Mouse (Mus musculus) forebrain, postnatal 0 days (tissue): ENCODE measurements around the gene Spire2. TPM values are rescaled to one million over a fixed set of nuclear protein-coding genes. Genes with fewer than 3 reads are reported as not detected.

Experiments used
- ATAC-seq: fragments of 200-750 bp; cut with Nextera tagmentation; 2 replicates; pipeline ENCODE4 v1.8.0; 2017; ENCODE audit warnings: mild to moderate bottlenecking, moderate library complexity
- DNase-seq: peaks from one replicate; pipeline ENCODE4 v3.0.0-alpha.2; 2015
- H3K27ac ChIP-seq: fragments of 300-500 bp; sonication (generic); 2 replicates; pipeline ENCODE4 v1.5.1; 2014; ENCODE audit warnings: low read depth, mild to moderate bottlenecking, antibody characterized with exemption, low read length, moderate library complexity, mixed read lengths
- H3K27me3 ChIP-seq: fragments of 300-500 bp; sonication (generic); 2 replicates; pipeline ENCODE4 v1.6.1; 2014; ENCODE audit warnings: mild to moderate bottlenecking, low read length, mixed read lengths; ENCODE audit not compliant: insufficient read depth
- H3K36me3 ChIP-seq: fragments of 300-500 bp; sonication (generic); 2 replicates; pipeline ENCODE4 v1.6.1; 2014; ENCODE audit warnings: mild to moderate bottlenecking, moderate library complexity; ENCODE audit not compliant: insufficient read depth
- H3K4me1 ChIP-seq: fragments of 300-500 bp; sonication (generic); 2 replicates; pipeline ENCODE4 v1.6.1; 2014; ENCODE audit warnings: antibody characterized with exemption; ENCODE audit not compliant: insufficient read depth
- H3K4me2 ChIP-seq: fragments of 300-500 bp; sonication (generic); 2 replicates; pipeline ENCODE4 v1.6.1; 2014; ENCODE audit warnings: low read depth, mild to moderate bottlenecking, moderate library complexity
- H3K4me3 ChIP-seq: fragments of 300-500 bp; sonication (generic); 2 replicates; pipeline ENCODE4 v1.5.1; 2014; ENCODE audit warnings: low read depth, low read length, mixed read lengths
- H3K9ac ChIP-seq: fragments of 300-500 bp; sonication (generic); 2 replicates; pipeline ENCODE4 v1.6.1; 2014; ENCODE audit warnings: mild to moderate bottlenecking
- H3K9me3 ChIP-seq: fragments of 300-500 bp; sonication (generic); 2 replicates; pipeline ENCODE4 v1.6.1; 2016; ENCODE audit warnings: low read length
- CTCF ChIP-seq: sonication (generic); IDR thresholded peaks from 2 replicates; pipeline ENCODE4 v1.5.1; 2016; ENCODE audit warnings: antibody characterized with exemption, control low read depth, low read depth
- WGBS: fragments of 180-500 bp; shearing (Covaris S2); extraction: QIAGEN DNeasy Blood & Tissue Kit; methylation state at CpG from one replicate; pipeline ENCODE4 v1.1.7; 2014; 5-methylcytosine and 5-hydroxymethylcytosine counted together
- polyA plus RNA-seq: library from polyadenylated mRNA; unstranded; fragments of >200 nt; fragmentation: Nextera tagmentation; extraction: Ambion mirVana; gene quantifications from 2 replicates; pipeline ENCODE4 v1.2.1, GENCODE M21; 2015
- total RNA-seq: library from RNA; depleted of rRNA; stranded (reverse); fragments of >200 nt; gene quantifications from 2 replicates; pipeline ENCODE4 v1.2.3, GENCODE M21; 2014

Spire2 gene
- total and polyA plus RNA-seq, 2 experiments from 2014 or later = 24.2 to 37.0 TPM

GRCm38 (mm10) chr8:123352118-123352517 is 19.6 kb downstream of the Spire2 start:
- TF ChIP-seq CTCF = no peak
- H3K36me3 ChIP-seq = peaks cover 26% of the 10 kb centered on the region
- ATAC-seq = no peak
- no peaks in the 10 kb centered on the region for H3K9me3 ChIP-seq
- H3K27ac ChIP-seq = no peak overlapping the region
- no peak overlapping the region for H3K4me2 ChIP-seq
- 83% methylated on average over 12 of the region's 12 CpGs for WGBS
- H3K9ac ChIP-seq = no peak overlapping the region
- H3K4me1 ChIP-seq = no peaks in the 10 kb centered on the region
- H3K27me3 ChIP-seq = no peaks in the 10 kb centered on the region
- no peak overlapping the region for H3K4me3 ChIP-seq
- DNase-seq = no peak

- peak; percentile 64; the same call in 1 of the 2 replicates for ATAC-seq
- H3K27me3 ChIP-seq = no peaks in the 10 kb centered on the region
- WGBS = 49% methylated on average over 13 of the region's 13 CpGs
- DNase-seq = peak; percentile 49
- no peak overlapping the region for H3K27ac ChIP-seq
- TF ChIP-seq CTCF = peak; percentile 74
- H3K4me3 ChIP-seq = no peak overlapping the region
- no peak overlapping the region for H3K4me2 ChIP-seq
- no peak overlapping the region for H3K9ac ChIP-seq
- H3K4me1 ChIP-seq = no peaks in the 10 kb centered on the region
- H3K9me3 ChIP-seq = no peaks in the 10 kb centered on the region
- H3K36me3 ChIP-seq = peaks cover 30% of the 10 kb centered on the region
Observed at GRCm38 (mm10) chr8:123352786-123353185, 20.3 kb downstream of the Spire2 start.

GRCm38 (mm10) chr8:123353216-123353615 is 20.7 kb downstream of the Spire2 start:
- DNase-seq (no peak), ATAC-seq (no peak)
- Histone ChIP-seq H3K27me3 (no peaks in the 10 kb centered on the region), H3K9ac (no peak overlapping the region), H3K4me2 (no peak overlapping the region), H3K36me3 (peaks cover 31% of the 10 kb centered on the region), H3K4me1 (no peaks in the 10 kb centered on the region), H3K9me3 (no peaks in the 10 kb centered on the region), H3K27ac (no peak overlapping the region), H3K4me3 (no peak overlapping the region)
- 55% methylated on average over 11 of the region's 11 CpGs for WGBS
- TF ChIP-seq CTCF = no peak

GRCm38 (mm10) chr8:123361082-123361739 is 28.7 kb downstream of the Spire2 start:
- TF ChIP-seq CTCF = peak; percentile 99
- H3K27me3 ChIP-seq = no peaks in the 10 kb centered on the region
- peaks cover 75% of the 10 kb centered on the region for H3K36me3 ChIP-seq
- H3K4me2 ChIP-seq = no peak overlapping the region
- no peaks in the 10 kb centered on the region for H3K4me1 ChIP-seq
- peak; percentile 91 for DNase-seq
- no peak overlapping the region for H3K9ac ChIP-seq
- peak overlapping the region; percentile 62 for H3K27ac ChIP-seq
- 38% methylated on average over 12 of the region's 12 CpGs for WGBS
- ATAC-seq = peak; percentile 93
- no peak overlapping the region for H3K4me3 ChIP-seq
- H3K9me3 ChIP-seq = no peaks in the 10 kb centered on the region

GRCm38 (mm10) chr8:123373403-123374238 is 41.1 kb downstream of the Spire2 start, which contains the start of gene Tcf25:
Gene Tcf25, plus strand, starts transcription at chr8:123373753.
- Histone ChIP-seq H3K36me3 (peaks cover 20% of the 10 kb centered on the region), H3K4me2 (peak within 1 kb of the TSS; percentile 63), H3K27ac (peak within 1 kb of the TSS; percentile 93), H3K9ac (peak within 1 kb of the TSS; percentile 90), H3K4me3 (peak within 1 kb of the TSS; percentile 96), H3K27me3 (no peaks in the 10 kb centered on the region), H3K4me1 (peaks cover 8% of the 10 kb centered on the region; the same call in 1 of the 2 replicates), H3K9me3 (no peaks in the 10 kb centered on the region)
- peak; percentile 83 for TF ChIP-seq CTCF
- peak; percentile 98 for DNase-seq
- ATAC-seq = peak; percentile 96
- under 1% methylated on average over 74 of the region's 75 CpGs for WGBS

- Histone ChIP-seq H3K27me3 (no peaks in the 10 kb centered on the region), H3K27ac (peak overlapping the region; percentile 93), H3K9me3 (no peaks in the 10 kb centered on the region), H3K4me2 (peak overlapping the region; percentile 63), H3K9ac (peak overlapping the region; percentile 90), H3K36me3 (peaks cover 14% of the 10 kb centered on the region), H3K4me3 (peak overlapping the region; percentile 96), H3K4me1 (peaks cover 8% of the 10 kb centered on the region; the same call in 1 of the 2 replicates)
- ATAC-seq (peak; percentile 61), DNase-seq (peak; percentile 91)
- 3% methylated on average over 20 of the region's 20 CpGs for WGBS
- no peak for TF ChIP-seq CTCF
Observed at GRCm38 (mm10) chr8:123374239-123374578, 41.7 kb downstream of the Spire2 start.

GRCm38 (mm10) chr8:123375701-123376100 is 43.2 kb downstream of the Spire2 start:
- Histone ChIP-seq H3K9me3 (no peaks in the 10 kb centered on the region), H3K27ac (no peak overlapping the region), H3K9ac (no peak overlapping the region), H3K36me3 (0 out of 2 replicates have a peak, but pooled peaks cover 4% of the 10 kb centered on the region), H3K27me3 (no peaks in the 10 kb centered on the region), H3K4me1 (peaks cover 8% of the 10 kb centered on the region; the same call in 1 of the 2 replicates), H3K4me3 (no peak overlapping the region), H3K4me2 (no peak overlapping the region)
- ATAC-seq (no peak), DNase-seq (no peak)
- TF ChIP-seq CTCF = no peak
- WGBS = 76% methylated on average over 10 of the region's 10 CpGs
